Mouse (Mus musculus) frontal cortex, postnatal 25 days (tissue): Measurements from ENCODE around the gene Tmc8.
"Not testable (repeated sequence)": the region's sequence is repeated elsewhere in the genome, so short reads cannot be mapped to it uniquely, and the experiment has no call there.

Experiments
- DNase-seq, 2 experiments: peaks; one replicate each; pipeline ENCODE4 v3.0.0; 2022; ENCODE audit warnings: low spot score in 2 of 2

Tmc8 gene

GRCm38 (mm10) chr11:117797511-117798159, 15.8 kb downstream of the Tmc8 start, which contains the start of gene 6030468B19Rik:
TSS of gene 6030468B19Rik (plus strand) at chr11:117797660.
- DNase-seq, result no peak

- DNase-seq, result no peak
Observed at GRCm38 (mm10) chr11:117798160-117798541, 16.3 kb downstream of the Tmc8 start.

GRCm38 (mm10) chr11:117799174-117799573, 17.3 kb downstream of the Tmc8 start:
- no peak for DNase-seq

GRCm38 (mm10) chr11:117800038-117800437, 18.2 kb downstream of the Tmc8 start:
- no peak for DNase-seq

- no peak for DNase-seq
Observed at GRCm38 (mm10) chr11:117801650-117802049, 19.8 kb downstream of the Tmc8 start.

- no peak for DNase-seq
Observed at GRCm38 (mm10) chr11:117803166-117803688, 21.4 kb downstream of the Tmc8 start.

- no peak for DNase-seq
Observed at GRCm38 (mm10) chr11:117806781-117807180, 24.9 kb downstream of the Tmc8 start.

- DNase-seq, result no peak
Observed at GRCm38 (mm10) chr11:117809407-117810311, 27.8 kb downstream of the Tmc8 start, which contains the start of the genes Gm20708 and Syngr2. TSS of gene Gm20708 (plus strand) at chr11:117809668. TSS of gene Syngr2 (plus strand) at chr11:117809668.

GRCm38 (mm10) chr11:117810401-117811046, 28.6 kb downstream of the Tmc8 start:
- peak in 1 of 2 experiments; percentile 28 for DNase-seq

GRCm38 (mm10) chr11:117813867-117814266, 32.0 kb downstream of the Tmc8 start:
- DNase-seq, result no peak

- no peak for DNase-seq
Observed at GRCm38 (mm10) chr11:117814704-117815366, 33.0 kb downstream of the Tmc8 start.

GRCm38 (mm10) chr11:117815850-117816249, 34.0 kb downstream of the Tmc8 start:
- DNase-seq, result not testable (repeated sequence)

GRCm38 (mm10) chr11:117816389-117816996, 34.6 kb downstream of the Tmc8 start:
- no peak for DNase-seq

- DNase-seq, result no peak
Observed at GRCm38 (mm10) chr11:117819095-117819494, 37.2 kb downstream of the Tmc8 start.

- no peak for DNase-seq
Observed at GRCm38 (mm10) chr11:117820173-117820572, 38.3 kb downstream of the Tmc8 start.

- no peak for DNase-seq
Observed at GRCm38 (mm10) chr11:117821868-117822267, 40.0 kb downstream of the Tmc8 start.

- no peak for DNase-seq
Observed at GRCm38 (mm10) chr11:117822728-117823241, 40.9 kb downstream of the Tmc8 start.

- no peak for DNase-seq
Observed at GRCm38 (mm10) chr11:117823411-117823810, 41.5 kb downstream of the Tmc8 start.

GRCm38 (mm10) chr11:117824060-117824969, 42.4 kb downstream of the Tmc8 start:
- peak; percentile 71 to 82 for DNase-seq
